Mouse (Mus musculus) urinary bladder, postnatal 36 days (tissue): ENCODE data around the gene Dnaaf2.

ENCODE experiments used
- DNase-seq, 2 experiments: peaks; one replicate each; pipeline ENCODE4 v3.0.0; 2022; ENCODE audit warnings: low spot score in 2 of 2, mixed read lengths in 1 of 2

Gene Dnaaf2

GRCm38 (mm10) chr12:69198164-69198535, at the start of gene Dnaaf2:
Gene Dnaaf2, minus strand, starts transcription at chr12:69198429.
- DNase-seq: peak; percentile 43 to 63

GRCm38 (mm10) chr12:69241771-69242431, 43.7 kb upstream of the Dnaaf2 start:
- peak; percentile 55 to 71 for DNase-seq

DNA sequence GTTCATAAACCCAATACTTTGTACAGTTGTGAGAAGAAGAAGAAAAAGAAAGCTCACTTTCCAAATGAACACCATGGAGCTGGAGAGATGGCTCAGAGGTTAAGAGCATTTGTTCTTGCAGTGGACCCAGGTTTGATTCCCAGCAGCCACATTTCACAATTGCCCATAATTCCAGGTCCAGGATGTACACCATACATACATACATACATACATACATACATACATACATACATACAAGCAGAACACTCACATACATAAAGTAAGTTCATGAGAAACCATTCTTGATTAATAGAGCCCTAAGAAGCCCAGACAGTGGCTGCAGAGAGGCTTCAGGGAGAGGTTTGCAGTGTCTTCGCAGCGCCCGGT, 43.2 kb upstream of the Dnaaf2 start:
- DNase-seq: no peak

- no peak for DNase-seq
These were observed 42.6 kb upstream of the Dnaaf2 start, which contains the start of gene Klhdc1 for GRCm38 (mm10) chr12:69240876-69241275. Gene Klhdc1, plus strand, starts transcription at chr12:69241176.

DNA sequence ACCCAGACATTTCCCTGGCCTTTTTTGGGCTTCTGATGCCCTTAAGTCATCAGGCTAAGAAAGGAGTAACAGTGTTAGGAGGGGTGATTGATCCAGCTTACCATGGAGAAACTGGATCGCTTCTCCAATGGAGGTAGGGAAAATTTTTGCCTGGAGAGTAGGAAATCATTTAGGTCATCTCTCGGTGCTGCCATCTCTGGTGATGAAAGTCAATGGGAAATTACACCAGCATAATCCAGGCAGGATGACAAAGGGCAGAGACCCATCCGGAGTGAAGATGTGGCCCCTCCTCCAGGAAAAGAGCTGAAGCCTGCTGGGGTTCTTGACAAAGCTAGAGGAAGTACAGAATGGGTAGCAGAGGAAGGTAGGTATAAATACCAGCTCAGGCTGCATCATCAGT, 40.1 kb upstream of the Dnaaf2 start:
- no peak for DNase-seq

DNA sequence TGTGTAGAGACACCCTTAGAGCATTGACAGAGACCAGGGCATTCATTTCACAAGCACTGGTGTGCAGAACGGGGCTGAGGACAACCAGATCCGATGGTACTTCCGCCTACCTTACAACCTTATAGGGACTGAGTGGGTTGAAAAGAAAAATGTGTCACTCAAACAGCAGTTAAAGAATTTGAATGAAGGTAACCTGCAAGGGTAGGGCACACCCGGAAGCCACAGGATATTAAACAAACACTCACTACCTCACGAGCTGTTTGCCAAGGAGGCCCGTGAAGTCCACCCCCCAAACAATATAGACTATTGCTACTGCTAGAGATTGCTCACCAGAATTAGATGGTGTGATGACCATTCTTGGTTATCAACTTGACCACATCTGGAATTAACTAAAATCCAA, 37.6 kb upstream of the Dnaaf2 start:
- DNase-seq: no peak

DNA sequence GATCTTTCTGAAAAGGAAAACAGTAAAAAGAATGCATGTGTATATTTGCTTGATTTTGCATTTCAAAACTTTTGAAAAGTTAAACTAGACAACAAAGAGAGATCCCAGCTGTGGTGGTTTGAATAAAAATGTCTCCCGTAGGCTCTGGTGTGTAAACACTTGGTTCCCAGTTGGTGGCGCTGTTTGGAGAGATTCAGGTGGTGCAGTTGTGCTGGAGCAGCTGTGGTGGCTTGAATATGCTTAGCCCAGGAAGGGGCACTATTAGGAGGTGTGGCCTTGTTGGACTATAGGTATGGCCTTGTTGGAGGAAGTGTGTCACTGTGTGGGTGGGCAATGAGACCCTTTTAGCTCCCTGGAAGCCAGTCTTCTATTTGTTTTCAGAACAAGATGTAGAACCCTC, 31.0 kb upstream of the Dnaaf2 start:
- no peak for DNase-seq

- peak; percentile 89 to 90 for DNase-seq
These were observed 29.7 kb upstream of the Dnaaf2 start, which contains the start of gene Pole2 for GRCm38 (mm10) chr12:69227776-69228466. Gene Pole2, minus strand, starts transcription at chr12:69228195.

DNA sequence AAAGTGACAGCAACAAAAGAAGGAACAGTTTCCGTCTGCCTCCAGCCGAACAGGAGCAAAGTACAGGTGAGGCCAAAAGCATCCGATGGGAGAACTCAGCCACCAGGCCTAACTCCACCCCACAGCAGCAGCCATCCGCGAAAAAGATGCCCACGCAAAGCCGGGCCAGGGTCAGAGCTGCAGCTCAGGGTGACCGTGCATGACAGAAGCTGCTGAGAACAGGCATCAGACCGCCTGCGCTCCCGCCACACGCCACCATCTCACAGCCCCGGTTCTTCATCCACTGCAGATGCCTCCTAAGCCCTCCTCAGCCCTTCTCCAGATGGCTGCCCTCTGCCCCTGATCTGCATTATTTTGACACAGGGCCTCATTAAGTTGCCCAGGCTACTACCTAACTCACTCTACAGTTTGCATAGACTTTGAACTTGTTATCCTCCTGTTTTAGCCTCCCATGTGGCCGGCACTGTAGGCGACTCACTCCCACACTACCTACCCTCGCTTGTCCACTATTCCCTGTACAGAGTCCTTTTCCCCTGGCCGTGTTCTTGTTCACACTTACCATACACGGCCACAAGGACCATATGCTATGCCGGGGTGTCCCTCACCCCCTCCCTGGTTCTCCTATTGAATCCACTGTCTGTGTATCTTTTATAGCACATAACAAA, 22.5 kb upstream of the Dnaaf2 start:
- no peak for DNase-seq

- no peak for DNase-seq
These were observed 18.4 kb upstream of the Dnaaf2 start for GRCm38 (mm10) chr12:69216587-69216986.

- DNase-seq: peak; percentile 47 to 78
These were observed 17.0 kb upstream of the Dnaaf2 start for GRCm38 (mm10) chr12:69215000-69215785.

DNA sequence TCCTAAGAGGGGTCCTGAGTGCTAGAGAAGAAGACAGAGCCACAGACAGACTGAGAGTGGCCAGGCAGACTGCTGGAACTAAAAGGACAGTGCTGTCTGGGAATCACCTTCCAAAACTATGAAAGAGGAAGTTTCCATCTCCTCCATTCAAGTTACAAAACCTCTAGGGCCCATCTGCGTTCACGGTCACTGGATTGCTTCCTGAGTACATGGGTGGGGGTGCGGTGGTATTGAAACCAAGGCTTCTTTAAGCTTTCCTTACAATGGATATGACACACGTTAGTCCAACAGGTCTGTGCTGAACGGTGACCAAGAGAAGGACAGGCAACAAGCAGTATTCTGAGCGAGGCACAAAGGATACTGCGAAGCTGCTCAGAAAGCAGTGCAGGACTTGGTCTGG, 16.2 kb upstream of the Dnaaf2 start:
- DNase-seq: no peak

GRCm38 (mm10) chr12:69213186-69213777, 15.1 kb upstream of the Dnaaf2 start:
- DNase-seq: no peak

GRCm38 (mm10) chr12:69211057-69211456, 12.8 kb upstream of the Dnaaf2 start:
- DNase-seq: no peak

GRCm38 (mm10) chr12:69210056-69210979, 12.1 kb upstream of the Dnaaf2 start:
- DNase-seq: no peak

DNA sequence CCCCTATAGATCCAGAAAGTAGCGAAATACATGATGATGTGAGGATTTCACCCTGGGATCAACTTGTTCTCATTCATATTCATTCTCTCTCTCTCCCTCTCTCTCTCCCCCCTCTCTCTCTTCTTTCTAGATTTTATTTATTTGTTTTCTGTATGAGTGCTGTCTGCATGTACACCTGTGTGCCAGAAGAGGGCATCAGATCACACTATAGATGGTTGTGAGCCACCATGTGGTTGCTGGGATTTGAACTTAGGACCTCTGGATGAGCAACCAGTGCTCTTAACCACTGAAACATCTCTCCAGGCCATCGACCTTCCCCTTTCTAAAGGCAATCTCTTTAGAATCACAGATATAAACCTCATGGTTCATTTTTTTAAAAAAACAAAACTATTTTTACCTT, 10.3 kb upstream of the Dnaaf2 start:
- DNase-seq: no peak

DNA sequence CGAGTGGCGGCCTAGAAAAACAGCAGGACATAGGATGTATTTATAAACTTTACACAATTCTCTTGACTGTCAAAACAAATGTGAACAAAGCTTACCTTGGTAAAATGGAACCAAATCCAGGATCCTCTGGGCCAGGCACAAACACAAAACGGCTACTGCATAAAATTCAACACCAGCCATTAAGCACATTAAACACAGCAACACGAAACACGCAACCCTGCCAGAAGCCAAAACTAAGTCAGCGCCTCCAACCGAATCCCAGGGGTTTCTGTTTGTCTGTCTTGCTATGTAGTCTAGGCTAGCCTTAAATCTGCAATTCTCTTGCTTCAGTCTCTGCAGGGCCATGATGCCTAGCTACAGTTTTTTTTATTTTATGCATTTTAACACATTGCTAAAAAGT, 9.7 kb upstream of the Dnaaf2 start:
- no peak for DNase-seq

DNA sequence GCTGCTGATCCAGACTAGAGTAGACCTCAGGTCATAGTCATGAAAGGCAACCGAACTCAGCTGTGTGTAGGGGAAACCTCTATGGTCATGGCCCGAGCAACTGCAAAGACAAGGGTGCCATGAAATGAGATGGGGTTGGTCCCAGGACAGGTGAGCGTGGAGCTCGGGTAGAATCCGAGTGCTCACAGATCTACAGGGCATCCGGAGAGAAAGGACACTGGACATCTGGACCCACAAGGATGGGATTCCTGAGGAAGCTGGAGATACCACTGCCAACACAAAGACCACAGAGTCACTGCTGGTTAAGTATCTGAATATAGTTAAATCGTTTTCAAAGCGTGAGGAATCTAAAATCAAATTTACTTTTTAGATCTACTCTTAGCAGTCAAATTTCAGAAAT, 9.2 kb upstream of the Dnaaf2 start:
- DNase-seq: no peak

DNA sequence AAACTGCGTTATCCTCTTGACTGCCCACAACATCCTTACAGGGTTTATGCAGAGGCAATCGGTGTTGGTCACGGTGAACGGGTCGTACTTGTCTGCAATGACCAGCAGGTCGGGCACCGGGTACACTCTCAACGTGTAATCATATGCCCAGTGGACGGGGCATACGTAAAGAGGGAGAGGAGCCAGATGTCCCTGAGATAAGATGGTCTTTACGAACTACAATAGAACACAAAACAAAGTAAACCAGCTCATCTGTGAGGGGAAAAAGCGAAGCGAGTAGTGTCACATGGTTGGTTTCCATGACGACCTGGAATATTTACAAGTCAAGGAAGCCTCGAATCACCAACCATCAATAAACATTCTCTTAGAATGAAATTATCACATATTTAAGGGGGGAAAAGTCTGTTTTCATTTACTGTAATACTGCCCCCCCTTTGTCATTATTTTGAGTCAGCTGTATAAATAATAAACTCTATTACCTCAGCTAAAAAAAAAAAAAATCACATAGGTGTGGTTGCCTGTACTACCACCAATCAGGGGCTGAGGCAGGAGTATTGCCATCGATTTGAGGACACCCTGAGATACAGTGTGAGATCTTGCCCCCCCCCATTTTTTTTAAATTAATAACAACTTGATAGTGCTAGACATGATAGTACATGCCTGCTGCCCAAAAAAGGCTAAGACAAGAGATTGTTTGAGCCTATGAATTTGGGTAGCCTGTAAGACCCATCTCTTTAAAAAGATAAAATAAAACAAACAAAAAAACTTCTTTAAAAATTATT, 6.0 kb upstream of the Dnaaf2 start, which contains the start of gene Gm49384:
Gene Gm49384, minus strand, starts transcription at position 216 of the 782 bp plus-strand sequence.
- no peak for DNase-seq

GRCm38 (mm10) chr12:69198985-69199384, 756 bp upstream of the Dnaaf2 start:
- DNase-seq: no peak
